Mouse (Mus musculus) heart, embryonic 12.5 days (tissue): ENCODE data around the gene Rsph9. TPM values are rescaled to one million over a fixed set of nuclear protein-coding genes. Genes with fewer than 3 reads are reported as not detected.

ENCODE experiments used
- ATAC-seq: fragments of 200-750 bp; cut with Nextera tagmentation; 2 replicates; pipeline ENCODE4 v1.8.0; 2017; ENCODE audit warnings: moderate TSS enrichment, moderate library complexity; ENCODE audit not compliant: insufficient number of reproducible peaks, low FRiP score
- H3K27ac ChIP-seq: fragments of 300-500 bp; sonication (generic); 2 replicates; pipeline ENCODE4 v1.5.1; 2016; ENCODE audit warnings: mild to moderate bottlenecking, moderate library complexity; ENCODE audit not compliant: poor library complexity, severe bottlenecking
- H3K27me3 ChIP-seq: fragments of 300-500 bp; sonication (generic); replicated peaks from 2 replicates; pipeline ENCODE4 v1.6.1; 2016; ENCODE audit warnings: mild to moderate bottlenecking, moderate library complexity
- H3K36me3 ChIP-seq: fragments of 300-500 bp; sonication (generic); 2 replicates; pipeline ENCODE4 v1.6.1; 2016; ENCODE audit warnings: mild to moderate bottlenecking, moderate library complexity
- H3K4me1 ChIP-seq: fragments of 300-500 bp; sonication (generic); replicated peaks from 2 replicates; pipeline ENCODE4 v1.6.1; 2016; ENCODE audit warnings: mild to moderate bottlenecking
- H3K4me2 ChIP-seq: fragments of 300-500 bp; sonication (generic); 2 replicates; pipeline ENCODE4 v1.6.1; 2016; ENCODE audit warnings: mild to moderate bottlenecking, moderate library complexity
- H3K4me3 ChIP-seq: fragments of 300-500 bp; sonication (generic); 2 replicates; pipeline ENCODE4 v1.5.1; 2016; ENCODE audit warnings: mild to moderate bottlenecking
- H3K9ac ChIP-seq: fragments of 300-500 bp; sonication (generic); 2 replicates; pipeline ENCODE4 v1.6.1; 2016; ENCODE audit warnings: mild to moderate bottlenecking, moderate library complexity
- H3K9me3 ChIP-seq: fragments of 300-500 bp; sonication (generic); replicated peaks from 2 replicates; pipeline ENCODE4 v1.6.1; 2016; ENCODE audit warnings: mild to moderate bottlenecking, moderate library complexity
- WGBS: fragments of 180-500 bp; shearing (Covaris S2); methylation state at CpG from one replicate; pipeline ENCODE4 v1.1.7; 2016; 5-methylcytosine and 5-hydroxymethylcytosine counted together
- polyA plus RNA-seq: library from polyadenylated mRNA; unstranded; fragments of >200 nt; fragmentation: Nextera tagmentation; extraction: Ambion mirVana; gene quantifications from 2 replicates; pipeline ENCODE4 v1.2.1, GENCODE M21; 2016

Gene Rsph9
- polyA plus RNA-seq, 1 experiment from 2014 or later = 5.5 TPM

GRCm38 (mm10) chr17:46119641-46120040 lies 24.4 kb downstream of the Rsph9 start:
- WGBS = 78% methylated on average over 10 of the region's 10 CpGs
- no peak overlapping the region for H3K9ac ChIP-seq
- H3K27me3 ChIP-seq = no peaks in the 10 kb centered on the region
- ATAC-seq = no peak
- peaks cover 33% of the 10 kb centered on the region for H3K4me1 ChIP-seq
- H3K4me2 ChIP-seq = no peak overlapping the region
- H3K4me3 ChIP-seq = no peak overlapping the region
- no peaks in the 10 kb centered on the region for H3K9me3 ChIP-seq
- H3K36me3 ChIP-seq = peaks cover 73% of the 10 kb centered on the region
- no peak overlapping the region for H3K27ac ChIP-seq

- Histone ChIP-seq H3K4me3 (no peak overlapping the region), H3K9me3 (no peaks in the 10 kb centered on the region), H3K9ac (no peak overlapping the region), H3K4me2 (no peak overlapping the region), H3K36me3 (peaks cover 66% of the 10 kb centered on the region), H3K27me3 (no peaks in the 10 kb centered on the region), H3K27ac (no peak overlapping the region), H3K4me1 (peaks cover 35% of the 10 kb centered on the region)
- no peak for ATAC-seq
- 60% methylated on average over 4 of the region's 4 CpGs for WGBS
Measured at GRCm38 (mm10) chr17:46118423-46118850, 25.6 kb downstream of the Rsph9 start.

GRCm38 (mm10) chr17:46117623-46118422 lies 26.2 kb downstream of the Rsph9 start:
- H3K27ac ChIP-seq = no peak overlapping the region
- no peak overlapping the region for H3K9ac ChIP-seq
- peaks cover 60% of the 10 kb centered on the region for H3K36me3 ChIP-seq
- no peak overlapping the region for H3K4me2 ChIP-seq
- no peaks in the 10 kb centered on the region for H3K27me3 ChIP-seq
- no peaks in the 10 kb centered on the region for H3K9me3 ChIP-seq
- WGBS = 71% methylated on average over 13 of the region's 13 CpGs
- peaks cover 31% of the 10 kb centered on the region for H3K4me1 ChIP-seq
- H3K4me3 ChIP-seq = no peak overlapping the region
- no peak for ATAC-seq

DNA sequence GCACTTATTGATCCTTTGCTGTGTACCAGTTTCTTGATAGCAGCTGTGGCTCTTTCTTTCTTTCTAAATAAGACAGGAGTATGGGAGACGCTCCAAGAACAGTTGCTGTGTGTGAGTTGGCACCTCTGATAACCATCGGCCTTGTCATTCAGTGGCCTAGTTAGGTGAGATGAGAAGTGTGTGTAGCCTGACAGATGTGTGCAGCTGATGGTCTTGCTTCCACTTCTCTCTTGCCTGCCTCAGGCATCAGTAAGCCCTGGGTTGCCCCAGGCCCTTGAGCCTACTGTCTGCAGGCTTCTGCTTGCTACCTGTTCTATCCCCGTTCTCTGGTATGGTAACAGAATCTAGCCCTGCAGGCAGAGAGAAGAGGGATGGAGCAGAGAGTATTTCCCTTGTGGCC lies 27.1 kb downstream of the Rsph9 start:
- H3K27ac ChIP-seq = no peak overlapping the region
- peaks cover 53% of the 10 kb centered on the region for H3K36me3 ChIP-seq
- WGBS = 79% methylated on average over 3 of the region's 3 CpGs
- no peaks in the 10 kb centered on the region for H3K27me3 ChIP-seq
- no peaks in the 10 kb centered on the region for H3K9me3 ChIP-seq
- no peak for ATAC-seq
- H3K4me2 ChIP-seq = no peak overlapping the region
- peak overlapping the region; percentile 47; the same call in 1 of the 2 replicates for H3K9ac ChIP-seq
- H3K4me3 ChIP-seq = no peak overlapping the region
- H3K4me1 ChIP-seq = peaks cover 26% of the 10 kb centered on the region

- Histone ChIP-seq H3K9me3 (no peaks in the 10 kb centered on the region), H3K4me1 (peaks cover 32% of the 10 kb centered on the region), H3K9ac (no peak overlapping the region), H3K4me2 (no peak overlapping the region), H3K27me3 (no peaks in the 10 kb centered on the region), H3K27ac (no peak overlapping the region), H3K4me3 (no peak overlapping the region), H3K36me3 (peaks cover 51% of the 10 kb centered on the region)
- WGBS = 84% methylated on average over 11 of the region's 11 CpGs
- no peak for ATAC-seq
Measured at GRCm38 (mm10) chr17:46116138-46116537, 27.9 kb downstream of the Rsph9 start.

GRCm38 (mm10) chr17:46115489-46115888 lies 28.5 kb downstream of the Rsph9 start:
- Histone ChIP-seq H3K4me2 (no peak overlapping the region), H3K27me3 (no peaks in the 10 kb centered on the region), H3K4me1 (peaks cover 32% of the 10 kb centered on the region), H3K4me3 (no peak overlapping the region), H3K27ac (no peak overlapping the region), H3K9me3 (no peaks in the 10 kb centered on the region), H3K36me3 (peaks cover 50% of the 10 kb centered on the region), H3K9ac (no peak overlapping the region)
- 51% methylated on average over 2 of the region's 2 CpGs for WGBS
- ATAC-seq = no peak

DNA sequence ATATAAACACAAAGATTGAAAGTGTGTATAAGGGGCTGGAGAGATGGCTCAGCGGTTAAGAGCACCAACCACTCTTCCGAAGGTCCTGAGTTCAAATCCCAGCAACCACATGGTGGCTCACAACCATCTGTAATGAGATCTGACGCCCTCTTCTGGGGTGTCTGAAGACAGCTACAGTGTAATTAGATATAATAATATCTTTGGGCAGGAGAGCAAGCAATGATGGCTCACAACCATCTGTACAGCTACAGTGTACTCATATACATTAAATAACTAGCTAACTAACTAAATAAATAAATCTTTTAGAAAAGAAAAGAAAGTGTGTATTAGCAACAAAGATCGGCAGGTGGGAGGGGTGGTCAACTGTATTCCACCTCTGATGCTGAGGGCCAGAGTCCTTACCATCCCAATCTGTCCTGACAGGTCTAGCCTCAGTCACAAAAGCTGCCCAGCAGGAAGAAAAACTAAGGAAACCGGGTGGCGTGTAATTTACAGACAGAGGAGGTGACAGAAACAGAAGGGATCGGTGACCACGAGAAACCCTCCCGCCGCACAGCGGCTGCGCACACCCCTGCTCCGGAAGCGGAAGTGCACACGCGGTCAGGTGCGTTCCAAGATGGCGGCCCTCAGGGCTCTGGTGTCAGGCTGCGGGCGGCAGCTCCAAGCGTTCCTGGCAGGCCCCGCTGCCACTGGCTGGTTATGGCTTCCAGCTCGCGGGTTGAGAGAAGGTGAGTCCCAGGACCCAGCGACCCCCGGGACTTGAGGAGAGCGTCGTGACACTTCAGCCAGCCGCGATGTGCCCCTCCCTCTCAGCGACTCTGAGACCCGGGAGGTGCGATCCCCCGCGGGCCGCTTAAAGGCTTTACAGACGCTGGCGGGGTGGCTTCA lies 33.4 kb downstream of the Rsph9 start, which contains the start of gene Mrps18a:
TSS of gene Mrps18a (plus strand) at position 585 of the 888 bp plus-strand sequence.
- Histone ChIP-seq H3K27me3 (peaks cover 6% of the 10 kb centered on the region; the same call in 1 of the 2 replicates), H3K4me3 (peak within 1 kb of the TSS; percentile 93), H3K27ac (peak within 1 kb of the TSS; percentile 62; the same call in 1 of the 2 replicates), H3K4me1 (peaks cover 11% of the 10 kb centered on the region; the same call in 1 of the 2 replicates), H3K4me2 (peak within 1 kb of the TSS; percentile 84), H3K9ac (peak within 1 kb of the TSS; percentile 88), H3K36me3 (peaks cover 13% of the 10 kb centered on the region; the same call in 1 of the 2 replicates), H3K9me3 (no peaks in the 10 kb centered on the region)
- peak; percentile 90 for ATAC-seq
- WGBS = 6% methylated on average over 38 of the region's 38 CpGs

DNA sequence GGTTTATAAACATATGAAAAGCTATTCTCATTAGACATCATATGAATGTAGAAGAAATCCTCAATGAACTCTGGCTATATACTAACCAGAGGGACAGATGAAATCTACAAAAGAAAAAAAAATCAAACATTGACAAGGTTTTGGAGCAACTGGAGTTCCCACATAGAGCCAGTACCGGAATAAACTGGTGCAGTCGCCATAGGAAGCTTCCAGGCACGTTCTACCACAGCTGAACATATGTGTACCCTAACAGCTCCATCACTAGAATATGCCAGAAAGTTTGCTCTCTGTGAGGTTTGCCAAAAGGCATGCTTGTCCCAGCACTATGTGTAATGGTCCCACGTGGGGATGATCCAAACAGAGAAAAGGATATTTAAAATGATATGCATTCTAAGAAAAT lies 35.7 kb downstream of the Rsph9 start:
- H3K9me3 ChIP-seq = no peaks in the 10 kb centered on the region
- peaks cover 15% of the 10 kb centered on the region for H3K4me1 ChIP-seq
- H3K27me3 ChIP-seq = peaks cover 6% of the 10 kb centered on the region; the same call in 1 of the 2 replicates
- no peak overlapping the region for H3K4me3 ChIP-seq
- WGBS = 69% methylated on average over 4 of the region's 4 CpGs
- no peak overlapping the region for H3K27ac ChIP-seq
- no peak overlapping the region for H3K9ac ChIP-seq
- H3K36me3 ChIP-seq = peaks cover 2% of the 10 kb centered on the region; the same call in 1 of the 2 replicates
- no peak for ATAC-seq
- no peak overlapping the region for H3K4me2 ChIP-seq

DNA sequence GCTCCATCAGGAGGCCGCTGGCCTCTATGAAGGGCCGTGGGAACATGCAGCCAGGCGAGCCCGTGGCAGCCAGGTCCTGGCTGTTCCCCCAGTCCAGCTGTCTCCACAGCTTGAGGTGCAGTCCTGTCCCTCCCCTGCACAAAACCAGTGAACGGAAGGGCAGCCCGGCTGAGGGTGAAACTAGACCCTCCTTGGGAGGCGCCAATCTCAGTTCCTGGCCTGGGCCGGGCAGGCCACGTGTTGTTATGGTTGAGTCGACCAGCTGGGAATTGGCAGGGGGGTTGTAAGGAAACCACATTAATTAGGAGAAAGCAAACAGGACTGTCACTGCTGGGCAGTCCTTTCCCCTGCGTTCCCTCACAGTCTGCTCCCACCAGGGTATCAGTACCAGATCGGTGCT lies 39.5 kb downstream of the Rsph9 start:
- ATAC-seq = peak; percentile 74
- H3K4me1 ChIP-seq = peaks cover 8% of the 10 kb centered on the region; the same call in 1 of the 2 replicates
- no peaks in the 10 kb centered on the region for H3K36me3 ChIP-seq
- H3K9ac ChIP-seq = 0 out of 2 replicates have a peak overlapping the region, but pooled peaks have one; percentile 20
- H3K9me3 ChIP-seq = no peaks in the 10 kb centered on the region
- H3K27me3 ChIP-seq = peaks cover 3% of the 10 kb centered on the region; the same call in 1 of the 2 replicates
- H3K4me2 ChIP-seq = peak overlapping the region; percentile 12; the same call in 1 of the 2 replicates
- H3K4me3 ChIP-seq = no peak overlapping the region
- H3K27ac ChIP-seq = no peak overlapping the region
- WGBS = 29% methylated on average over 12 of the region's 12 CpGs

GRCm38 (mm10) chr17:46102608-46103159 lies 41.3 kb downstream of the Rsph9 start:
- WGBS = 71% methylated on average over 8 of the region's 8 CpGs
- ATAC-seq = no peak
- no peaks in the 10 kb centered on the region for H3K9me3 ChIP-seq

More at GRCm38 (mm10) chr17:46102608-46103159, 41.3 kb downstream of the Rsph9 start:
- H3K4me2 ChIP-seq = no peak overlapping the region
- no peak overlapping the region for H3K4me3 ChIP-seq
- H3K27ac ChIP-seq = no peak overlapping the region
- H3K9ac ChIP-seq = no peak overlapping the region
- H3K27me3 ChIP-seq = no peaks in the 10 kb centered on the region
- H3K4me1 ChIP-seq = peaks cover 8% of the 10 kb centered on the region; the same call in 1 of the 2 replicates
- no peaks in the 10 kb centered on the region for H3K36me3 ChIP-seq
